Mouse (Mus musculus): ENCODE measurements around the gene Olfml1. TPM values are rescaled to one million over a fixed set of nuclear protein-coding genes. Genes with fewer than 3 reads are reported as not detected.

Gene Olfml1
- polyA plus RNA-seq, 1 experiment from 2014 or later: 2.5 TPM

GRCm38 (mm10) chr7:107625061-107625460 lies 57.8 kb downstream of the Olfml1 start, which contains the start of gene 5330417H12Rik:
Gene 5330417H12Rik (minus strand): TSS chr7:107625161.
- H3K9ac ChIP-seq (replicated peaks): no peak within 1 kb of the TSS
- no peaks in the 10 kb centered on the region for H3K4me1 ChIP-seq (replicated peaks)
- 90% methylated on average over 2 of the region's 2 CpGs for WGBS
- no peak within 1 kb of the TSS for H3K4me2 ChIP-seq (replicated peaks)
- H3K36me3 ChIP-seq: no peaks in the 10 kb centered on the region
- H3K27ac ChIP-seq: no peak within 1 kb of the TSS
- ATAC-seq: no peak
- H3K27me3 ChIP-seq: no peaks in the 10 kb centered on the region
- no peaks in the 10 kb centered on the region for H3K9me3 ChIP-seq
- H3K4me3 ChIP-seq (replicated peaks): no peak within 1 kb of the TSS

GRCm38 (mm10) chr7:107625781-107626180 lies 58.5 kb downstream of the Olfml1 start:
- Histone ChIP-seq H3K27me3 (no peaks in the 10 kb centered on the region), H3K4me2 (replicated peaks) (no peak overlapping the region), H3K9me3 (no peaks in the 10 kb centered on the region), H3K27ac (no peak overlapping the region), H3K4me1 (replicated peaks) (no peaks in the 10 kb centered on the region), H3K4me3 (replicated peaks) (no peak overlapping the region), H3K36me3 (no peaks in the 10 kb centered on the region), H3K9ac (replicated peaks) (no peak overlapping the region)
- no peak for ATAC-seq
- WGBS: 89% methylated on average over 6 of the region's 6 CpGs

- no peak for ATAC-seq
- no peaks in the 10 kb centered on the region for H3K36me3 ChIP-seq
Observed at GRCm38 (mm10) chr7:107628383-107628782, 61.1 kb downstream of the Olfml1 start.

GRCm38 (mm10) chr7:107633201-107633600 lies 66.0 kb downstream of the Olfml1 start:
- Histone ChIP-seq H3K4me2 (replicated peaks) (no peak overlapping the region), H3K9me3 (no peaks in the 10 kb centered on the region; the same call in 1 of the 2 replicates), H3K27me3 (no peaks in the 10 kb centered on the region), H3K27ac (no peak overlapping the region), H3K9ac (replicated peaks) (no peak overlapping the region), H3K4me3 (replicated peaks) (no peak overlapping the region), H3K36me3 (no peaks in the 10 kb centered on the region), H3K4me1 (replicated peaks) (no peaks in the 10 kb centered on the region)
- 98% methylated on average over 4 of the region's 4 CpGs for WGBS
- ATAC-seq: no peak

More at GRCm38 (mm10) chr7:107628383-107628782, 61.1 kb downstream of the Olfml1 start:
- no peak overlapping the region for H3K4me2 ChIP-seq (replicated peaks)
- no peaks in the 10 kb centered on the region for H3K27me3 ChIP-seq
- no peaks in the 10 kb centered on the region for H3K4me1 ChIP-seq (replicated peaks)
- H3K9me3 ChIP-seq: no peaks in the 10 kb centered on the region
- no peak overlapping the region for H3K9ac ChIP-seq (replicated peaks)
- no peak overlapping the region for H3K27ac ChIP-seq
- H3K4me3 ChIP-seq (replicated peaks): no peak overlapping the region

DNA sequence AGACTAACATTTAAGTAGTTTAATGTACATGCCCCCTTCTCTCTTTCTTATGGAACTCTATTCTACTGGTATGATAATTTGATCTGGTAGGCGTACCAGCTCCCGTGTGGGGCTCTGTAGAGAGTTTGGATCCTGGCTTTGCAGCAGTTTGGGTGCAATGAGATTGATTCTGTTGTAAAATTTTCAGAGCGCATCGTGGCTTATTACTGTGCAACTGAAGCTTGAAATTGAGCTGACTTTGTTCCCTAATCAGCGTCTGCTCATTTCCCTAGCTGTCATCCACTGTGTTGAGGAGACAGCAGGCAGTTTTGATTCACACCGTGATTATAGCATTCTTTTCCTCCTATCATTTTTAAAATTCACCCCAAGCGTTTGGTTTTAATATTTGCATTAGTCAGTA lies 70.2 kb downstream of the Olfml1 start:
- Histone ChIP-seq H3K4me3 (replicated peaks) (no peak overlapping the region), H3K4me1 (replicated peaks) (no peaks in the 10 kb centered on the region), H3K9ac (replicated peaks) (no peak overlapping the region), H3K36me3 (no peaks in the 10 kb centered on the region), H3K27ac (no peak overlapping the region), H3K9me3 (no peaks in the 10 kb centered on the region; the same call in 1 of the 2 replicates), H3K4me2 (replicated peaks) (no peak overlapping the region), H3K27me3 (no peaks in the 10 kb centered on the region)
- ATAC-seq: no peak
- 84% methylated on average over 7 of the region's 7 CpGs for WGBS

- H3K4me1 ChIP-seq (replicated peaks): no peaks in the 10 kb centered on the region
- no peaks in the 10 kb centered on the region for H3K36me3 ChIP-seq
- 94% methylated on average over 5 of the region's 5 CpGs for WGBS
- no peak for ATAC-seq
- H3K4me3 ChIP-seq (replicated peaks): no peak overlapping the region
- no peak overlapping the region for H3K27ac ChIP-seq
- H3K9ac ChIP-seq (replicated peaks): no peak overlapping the region
- no peaks in the 10 kb centered on the region; the same call in 1 of the 2 replicates for H3K9me3 ChIP-seq
- no peak overlapping the region for H3K4me2 ChIP-seq (replicated peaks)
- no peaks in the 10 kb centered on the region for H3K27me3 ChIP-seq
Observed at GRCm38 (mm10) chr7:107638026-107638425, 70.8 kb downstream of the Olfml1 start.

Other genes with a start within 250 kb of the Olfml1 start
- 4.1 and 4.9 TPM in 2 replicates for gene Syt9, start 196.7 kb upstream of the Olfml1 start, polyA plus RNA-seq (2015; fragmentation: Nextera tagmentation; extraction: Ambion mirVana)
- gene Ppfibp2, start 27.8 kb downstream of the Olfml1 start, polyA plus RNA-seq (2015; fragmentation: Nextera tagmentation; extraction: Ambion mirVana): 1.2 and 1.3 TPM in 2 replicates
- not detected in 2 replicates for gene 5330417H12Rik, start 57.7 kb downstream of the Olfml1 start, polyA plus RNA-seq (2015; fragmentation: Nextera tagmentation; extraction: Ambion mirVana)
- 0.06 and 0.08 TPM in 2 replicates for gene Cyb5r2, start 190.6 kb downstream of the Olfml1 start, polyA plus RNA-seq (2015; fragmentation: Nextera tagmentation; extraction: Ambion mirVana)
- gene Ovch2, start 233.8 kb downstream of the Olfml1 start, polyA plus RNA-seq (2015; fragmentation: Nextera tagmentation; extraction: Ambion mirVana): not detected in 2 replicates
- gene Olfr467, start 244.8 kb downstream of the Olfml1 start, polyA plus RNA-seq (2015; fragmentation: Nextera tagmentation; extraction: Ambion mirVana): not detected in 2 replicates